Mouse (Mus musculus) lung, postnatal 0 days (tissue): ENCODE results near the gene Lcorl.

Experiments
- CTCF ChIP-seq: IDR thresholded peaks from 2 replicates; pipeline ENCODE4 v1.5.1; 2016; ENCODE audit warnings: antibody characterized with exemption, mild to moderate bottlenecking
- EP300 ChIP-seq: IDR thresholded peaks from 2 replicates; pipeline ENCODE4 v1.6.1; 2016; ENCODE audit warnings: antibody characterized with exemption, mild to moderate bottlenecking, control low read depth

GRCm38 (mm10) chr5:45706811-45707210 lies 150.6 kb downstream of the Lcorl start:
- TF ChIP-seq CTCF (no peak), EP300 (no peak)
